Mouse (Mus musculus): ENCODE data around the gene Kirrel3. TPM values are rescaled to one million over a fixed set of nuclear protein-coding genes. Genes with fewer than 3 reads are reported as not detected.

Gene Kirrel3
- polyA plus RNA-seq, 1 experiment from 2014 or later: 2.2 TPM

- Histone ChIP-seq H3K27me3 (replicated peaks) (no peaks in the 10 kb centered on the region), H3K9me3 (no peaks in the 10 kb centered on the region), H3K4me3 (replicated peaks) (no peak overlapping the region), H3K27ac (no peak overlapping the region), H3K9ac (no peak overlapping the region), H3K36me3 (no peaks in the 10 kb centered on the region), H3K4me1 (replicated peaks) (no peaks in the 10 kb centered on the region), H3K4me2 (replicated peaks) (no peak overlapping the region)
- WGBS: 93% methylated on average over 4 of the region's 4 CpGs
- no peak for ATAC-seq
Measured at GRCm38 (mm10) chr9:34770951-34771350, 285.3 kb downstream of the Kirrel3 start.

GRCm38 (mm10) chr9:34771401-34771800 is 285.7 kb downstream of the Kirrel3 start:
- H3K9me3 ChIP-seq: no peaks in the 10 kb centered on the region
- ATAC-seq: no peak
- H3K4me2 ChIP-seq (replicated peaks): no peak overlapping the region
- no peak overlapping the region for H3K27ac ChIP-seq
- H3K36me3 ChIP-seq: no peaks in the 10 kb centered on the region
- no peak overlapping the region for H3K4me3 ChIP-seq (replicated peaks)
- H3K9ac ChIP-seq: no peak overlapping the region
- H3K27me3 ChIP-seq (replicated peaks): no peaks in the 10 kb centered on the region
- no peaks in the 10 kb centered on the region for H3K4me1 ChIP-seq (replicated peaks)

GRCm38 (mm10) chr9:34772022-34772437 is 286.3 kb downstream of the Kirrel3 start:
- Histone ChIP-seq H3K4me2 (replicated peaks) (no peak overlapping the region), H3K9me3 (no peaks in the 10 kb centered on the region), H3K9ac (no peak overlapping the region), H3K4me1 (replicated peaks) (no peaks in the 10 kb centered on the region), H3K27me3 (replicated peaks) (no peaks in the 10 kb centered on the region), H3K36me3 (no peaks in the 10 kb centered on the region), H3K27ac (no peak overlapping the region), H3K4me3 (replicated peaks) (no peak overlapping the region)
- WGBS: 87% methylated on average over 9 of the region's 9 CpGs
- no peak for ATAC-seq

- Histone ChIP-seq H3K4me3 (replicated peaks) (no peak overlapping the region), H3K27me3 (replicated peaks) (no peaks in the 10 kb centered on the region), H3K9ac (no peak overlapping the region), H3K27ac (no peak overlapping the region), H3K4me1 (replicated peaks) (no peaks in the 10 kb centered on the region), H3K9me3 (no peaks in the 10 kb centered on the region), H3K36me3 (no peaks in the 10 kb centered on the region), H3K4me2 (replicated peaks) (no peak overlapping the region)
- no peak for ATAC-seq
- 84% methylated on average over 3 of the region's 3 CpGs for WGBS
Measured at GRCm38 (mm10) chr9:34781356-34781755, 295.7 kb downstream of the Kirrel3 start.

- Histone ChIP-seq H3K9me3 (no peaks in the 10 kb centered on the region), H3K27me3 (replicated peaks) (no peaks in the 10 kb centered on the region), H3K4me3 (replicated peaks) (no peak overlapping the region), H3K4me1 (replicated peaks) (no peaks in the 10 kb centered on the region), H3K9ac (no peak overlapping the region), H3K4me2 (replicated peaks) (no peak overlapping the region), H3K27ac (no peak overlapping the region), H3K36me3 (no peaks in the 10 kb centered on the region)
- WGBS: 59% methylated on average over 3 of the region's 3 CpGs
- no peak for ATAC-seq
Measured at GRCm38 (mm10) chr9:34787915-34788314, 302.2 kb downstream of the Kirrel3 start.

GRCm38 (mm10) chr9:34795226-34795625 is 309.5 kb downstream of the Kirrel3 start:
- Histone ChIP-seq H3K36me3 (no peaks in the 10 kb centered on the region), H3K4me1 (replicated peaks) (no peaks in the 10 kb centered on the region), H3K9ac (no peak overlapping the region), H3K9me3 (no peaks in the 10 kb centered on the region), H3K27ac (no peak overlapping the region), H3K4me3 (replicated peaks) (no peak overlapping the region), H3K4me2 (replicated peaks) (no peak overlapping the region), H3K27me3 (replicated peaks) (no peaks in the 10 kb centered on the region)
- no peak for ATAC-seq
- 43% methylated on average over 4 of the region's 4 CpGs for whole genome bisulfite sequencing

- no peaks in the 10 kb centered on the region for H3K36me3 ChIP-seq
- no peaks in the 10 kb centered on the region for H3K4me1 ChIP-seq (replicated peaks)
- no peak overlapping the region for H3K27ac ChIP-seq
- WGBS: 51% methylated on average over 6 of the region's 6 CpGs
- H3K9me3 ChIP-seq: no peaks in the 10 kb centered on the region
- H3K27me3 ChIP-seq (replicated peaks): no peaks in the 10 kb centered on the region
- ATAC-seq: no peak
- H3K9ac ChIP-seq: no peak overlapping the region
- no peak overlapping the region for H3K4me2 ChIP-seq (replicated peaks)
- no peak overlapping the region for H3K4me3 ChIP-seq (replicated peaks)
Measured at GRCm38 (mm10) chr9:34797688-34798339, 312.1 kb downstream of the Kirrel3 start.

- WGBS: 72% methylated on average over 6 of the region's 6 CpGs
- Histone ChIP-seq H3K4me1 (replicated peaks) (no peaks in the 10 kb centered on the region), H3K4me3 (replicated peaks) (no peak overlapping the region), H3K4me2 (replicated peaks) (no peak overlapping the region), H3K27ac (no peak overlapping the region), H3K36me3 (no peaks in the 10 kb centered on the region), H3K9me3 (no peaks in the 10 kb centered on the region), H3K9ac (no peak overlapping the region), H3K27me3 (replicated peaks) (no peaks in the 10 kb centered on the region)
- no peak for ATAC-seq
Measured at GRCm38 (mm10) chr9:34801662-34802061, 316.0 kb downstream of the Kirrel3 start.

- H3K9ac ChIP-seq: no peak overlapping the region
- H3K4me2 ChIP-seq (replicated peaks): no peak overlapping the region
- no peak overlapping the region for H3K4me3 ChIP-seq (replicated peaks)
- H3K36me3 ChIP-seq: no peaks in the 10 kb centered on the region
- no peak overlapping the region for H3K27ac ChIP-seq
- ATAC-seq: no peak
- no peaks in the 10 kb centered on the region for H3K9me3 ChIP-seq
- no peaks in the 10 kb centered on the region for H3K4me1 ChIP-seq (replicated peaks)
- H3K27me3 ChIP-seq (replicated peaks): no peaks in the 10 kb centered on the region
- WGBS: 85% methylated on average over 3 of the region's 3 CpGs
Measured at GRCm38 (mm10) chr9:34806854-34807253, 321.2 kb downstream of the Kirrel3 start.

GRCm38 (mm10) chr9:34809993-34810513 is 324.4 kb downstream of the Kirrel3 start:
- Histone ChIP-seq H3K9me3 (no peaks in the 10 kb centered on the region), H3K4me2 (replicated peaks) (no peak overlapping the region), H3K4me3 (replicated peaks) (no peak overlapping the region), H3K9ac (no peak overlapping the region), H3K27ac (no peak overlapping the region), H3K4me1 (replicated peaks) (no peaks in the 10 kb centered on the region), H3K27me3 (replicated peaks) (no peaks in the 10 kb centered on the region), H3K36me3 (no peaks in the 10 kb centered on the region)
- no peak for ATAC-seq
- WGBS: 69% methylated on average over 5 of the region's 5 CpGs

- no peaks in the 10 kb centered on the region for H3K9me3 ChIP-seq
- 31% methylated on average over 10 of the region's 10 CpGs for WGBS
- H3K27ac ChIP-seq: no peak overlapping the region
- ATAC-seq: no peak
- H3K9ac ChIP-seq: no peak overlapping the region
- no peak overlapping the region for H3K4me2 ChIP-seq (replicated peaks)
- H3K36me3 ChIP-seq: no peaks in the 10 kb centered on the region
- H3K27me3 ChIP-seq (replicated peaks): no peaks in the 10 kb centered on the region
- H3K4me3 ChIP-seq (replicated peaks): no peak overlapping the region
- no peaks in the 10 kb centered on the region for H3K4me1 ChIP-seq (replicated peaks)
Measured at GRCm38 (mm10) chr9:34818325-34818976, 332.8 kb downstream of the Kirrel3 start.

GRCm38 (mm10) chr9:34824358-34825088 is 338.8 kb downstream of the Kirrel3 start:
- Histone ChIP-seq H3K4me1 (replicated peaks) (no peaks in the 10 kb centered on the region), H3K4me3 (replicated peaks) (no peak overlapping the region), H3K36me3 (no peaks in the 10 kb centered on the region), H3K27me3 (replicated peaks) (no peaks in the 10 kb centered on the region), H3K9ac (no peak overlapping the region), H3K27ac (no peak overlapping the region), H3K4me2 (replicated peaks) (no peak overlapping the region), H3K9me3 (no peaks in the 10 kb centered on the region)
- no peak for ATAC-seq
- 80% methylated on average over 18 of the region's 18 CpGs for WGBS
